Mouse (Mus musculus) intestine, embryonic 16.5 days (tissue): ENCODE measurements at regions not wholly inside any gene's neighbourhood (a gene's known extent, or its start where the extent isn't known, plus 50 kb on each side); places are given as distances from the start of the nearest gene placed in this dataset.

ENCODE experiments used
- ATAC-seq: fragments of 200-750 bp; cut with Nextera tagmentation; 2 replicates; pipeline ENCODE4 v1.8.0; 2017; ENCODE audit warnings: moderate TSS enrichment, moderate library complexity
- H3K27ac ChIP-seq: fragments of 300-500 bp; sonication (generic); 2 replicates; pipeline ENCODE4 v1.5.1; 2014; ENCODE audit warnings: mild to moderate bottlenecking, low read length
- H3K27me3 ChIP-seq: fragments of 300-500 bp; sonication (generic); replicated peaks from 2 replicates; pipeline ENCODE4 v1.6.1; 2014; ENCODE audit warnings: low read length, control low read depth, mixed read lengths; ENCODE audit not compliant: control insufficient read depth, insufficient read depth
- H3K36me3 ChIP-seq: fragments of 300-500 bp; sonication (generic); 2 replicates; pipeline ENCODE4 v1.6.1; 2014; ENCODE audit warnings: low read length, control low read depth; ENCODE audit not compliant: control insufficient read depth, insufficient read depth
- H3K4me1 ChIP-seq: fragments of 300-500 bp; sonication (generic); 2 replicates; pipeline ENCODE4 v1.6.1; 2014; ENCODE audit warnings: low read length, control low read depth, mixed read lengths; ENCODE audit not compliant: control insufficient read depth, insufficient read depth
- H3K4me2 ChIP-seq: fragments of 300-500 bp; sonication (generic); 2 replicates; pipeline ENCODE4 v1.6.1; 2014; ENCODE audit warnings: low read depth, low read length, control low read depth
- H3K4me3 ChIP-seq: fragments of 300-500 bp; sonication (generic); 2 replicates; pipeline ENCODE4 v1.5.1; 2014; ENCODE audit warnings: mild to moderate bottlenecking, low read length
- H3K9ac ChIP-seq: fragments of 300-500 bp; sonication (generic); 2 replicates; pipeline ENCODE4 v1.6.1; 2014; ENCODE audit warnings: low read depth, low read length
- H3K9me3 ChIP-seq: fragments of 300-500 bp; sonication (generic); 2 replicates; pipeline ENCODE4 v1.6.1; 2016; ENCODE audit warnings: low read length, control low read depth; ENCODE audit not compliant: control insufficient read depth
- WGBS: fragments of 180-500 bp; shearing (Covaris S2); extraction: QIAGEN DNeasy Blood & Tissue Kit; methylation state at CpG from one replicate; pipeline ENCODE4 v1.1.7; 2014; 5-methylcytosine and 5-hydroxymethylcytosine counted together

- no peak overlapping the region for H3K27ac ChIP-seq
- H3K4me2 ChIP-seq = no peak overlapping the region
- ATAC-seq = no peak
- H3K36me3 ChIP-seq = no peaks in the 10 kb centered on the region
- H3K9me3 ChIP-seq = no peaks in the 10 kb centered on the region
- no peaks in the 10 kb centered on the region for H3K27me3 ChIP-seq
- no peak overlapping the region for H3K4me3 ChIP-seq
- H3K9ac ChIP-seq = no peak overlapping the region
- no peaks in the 10 kb centered on the region for H3K4me1 ChIP-seq
These were observed 109.7 kb upstream of the Sp4 start for GRCm38 (mm10) chr12:118410917-118411316.

GRCm38 (mm10) chr12:118405135-118405534 is 103.9 kb upstream of the Sp4 start:
- Histone ChIP-seq H3K36me3 (no peaks in the 10 kb centered on the region), H3K27me3 (no peaks in the 10 kb centered on the region), H3K4me2 (no peak overlapping the region), H3K4me1 (0 out of 2 replicates have a peak, but pooled peaks cover 4% of the 10 kb centered on the region), H3K27ac (no peak overlapping the region), H3K9me3 (no peaks in the 10 kb centered on the region), H3K9ac (no peak overlapping the region), H3K4me3 (no peak overlapping the region)
- no peak for ATAC-seq

GRCm38 (mm10) chr12:118404171-118404570 is 102.9 kb upstream of the Sp4 start:
- H3K27me3 ChIP-seq = no peaks in the 10 kb centered on the region
- H3K9ac ChIP-seq = no peak overlapping the region
- 71% methylated on average over 5 of the region's 5 CpGs for WGBS
- H3K4me3 ChIP-seq = no peak overlapping the region
- 0 out of 2 replicates have a peak, but pooled peaks cover 4% of the 10 kb centered on the region for H3K4me1 ChIP-seq
- H3K9me3 ChIP-seq = no peaks in the 10 kb centered on the region
- ATAC-seq = no peak
- no peak overlapping the region for H3K27ac ChIP-seq
- H3K4me2 ChIP-seq = no peak overlapping the region
- H3K36me3 ChIP-seq = no peaks in the 10 kb centered on the region

DNA sequence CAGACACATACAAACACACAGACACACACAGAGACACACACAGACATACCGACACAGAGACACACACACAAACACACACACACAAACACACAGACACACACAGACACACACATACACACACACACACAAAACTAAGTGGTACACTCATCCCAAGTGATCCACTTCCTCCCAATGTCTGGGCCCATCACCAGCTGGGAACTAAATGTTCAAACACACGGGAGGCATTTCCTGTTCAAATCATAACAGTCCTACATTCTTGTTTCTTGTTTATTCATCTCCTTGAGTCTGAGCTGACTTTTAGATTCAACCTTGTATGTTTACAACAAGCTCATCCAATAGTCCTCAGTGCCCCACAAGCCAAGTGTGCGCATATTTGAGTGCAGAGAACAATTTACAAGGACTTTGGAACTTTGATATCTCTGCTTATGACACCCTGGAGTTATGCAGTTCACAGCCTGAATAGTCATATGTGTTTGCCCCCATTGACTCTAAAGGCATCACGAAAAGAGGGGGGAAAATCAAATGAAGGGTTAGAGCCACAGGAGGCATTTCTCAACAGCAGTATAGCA is 102.4 kb upstream of the Sp4 start:
- Histone ChIP-seq H3K4me1 (0 out of 2 replicates have a peak, but pooled peaks cover 4% of the 10 kb centered on the region), H3K4me3 (no peak overlapping the region), H3K9me3 (no peaks in the 10 kb centered on the region), H3K27me3 (no peaks in the 10 kb centered on the region), H3K36me3 (no peaks in the 10 kb centered on the region), H3K4me2 (no peak overlapping the region), H3K9ac (no peak overlapping the region), H3K27ac (no peak overlapping the region)
- WGBS = 48% methylated on average over 4 of the region's 4 CpGs
- ATAC-seq = peak; percentile 87

GRCm38 (mm10) chr12:118401377-118401776 is 100.1 kb upstream of the Sp4 start:
- Histone ChIP-seq H3K27ac (no peak overlapping the region), H3K36me3 (no peaks in the 10 kb centered on the region), H3K4me3 (no peak overlapping the region), H3K27me3 (no peaks in the 10 kb centered on the region), H3K9ac (no peak overlapping the region), H3K4me1 (0 out of 2 replicates have a peak, but pooled peaks cover 4% of the 10 kb centered on the region), H3K9me3 (no peaks in the 10 kb centered on the region), H3K4me2 (no peak overlapping the region)
- no peak for ATAC-seq

GRCm38 (mm10) chr12:118391654-118392053 is 90.4 kb upstream of the Sp4 start:
- no peak overlapping the region for H3K4me3 ChIP-seq
- no peak for ATAC-seq
- H3K9ac ChIP-seq = no peak overlapping the region
- no peaks in the 10 kb centered on the region for H3K27me3 ChIP-seq
- H3K4me2 ChIP-seq = no peak overlapping the region
- H3K36me3 ChIP-seq = no peaks in the 10 kb centered on the region
- no peaks in the 10 kb centered on the region for H3K4me1 ChIP-seq
- no peak overlapping the region for H3K27ac ChIP-seq
- no peaks in the 10 kb centered on the region for H3K9me3 ChIP-seq

GRCm38 (mm10) chr12:118381013-118381412 is 79.8 kb upstream of the Sp4 start:
- Histone ChIP-seq H3K27me3 (no peaks in the 10 kb centered on the region), H3K9me3 (no peaks in the 10 kb centered on the region), H3K4me1 (no peaks in the 10 kb centered on the region), H3K27ac (no peak overlapping the region), H3K4me2 (no peak overlapping the region), H3K36me3 (no peaks in the 10 kb centered on the region), H3K9ac (no peak overlapping the region), H3K4me3 (no peak overlapping the region)
- 85% methylated on average over 3 of the region's 3 CpGs for WGBS
- ATAC-seq = peak; percentile 65

DNA sequence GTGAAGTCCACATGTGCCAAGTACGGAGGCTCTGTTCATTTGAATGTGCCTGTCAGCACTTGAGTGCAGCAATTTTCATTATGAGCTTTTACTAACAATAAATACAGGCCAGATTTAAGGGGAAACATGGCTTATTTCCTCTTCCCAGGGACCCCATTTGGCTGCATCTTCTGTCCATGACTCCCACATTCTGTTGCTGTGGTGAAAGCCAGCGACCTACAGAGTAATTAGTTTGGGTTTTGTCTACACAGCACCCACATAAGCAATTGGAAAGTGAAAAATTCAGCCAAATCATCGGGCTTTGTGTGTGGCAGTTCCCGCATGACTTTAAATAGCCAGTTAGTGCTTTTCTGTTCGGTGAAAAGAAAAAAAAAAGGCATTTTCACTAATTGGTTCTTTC is 76.7 kb upstream of the Sp4 start:
- no peak for ATAC-seq
- 75% methylated on average over 5 of the region's 5 CpGs for WGBS
- H3K9me3 ChIP-seq = no peaks in the 10 kb centered on the region

DNA sequence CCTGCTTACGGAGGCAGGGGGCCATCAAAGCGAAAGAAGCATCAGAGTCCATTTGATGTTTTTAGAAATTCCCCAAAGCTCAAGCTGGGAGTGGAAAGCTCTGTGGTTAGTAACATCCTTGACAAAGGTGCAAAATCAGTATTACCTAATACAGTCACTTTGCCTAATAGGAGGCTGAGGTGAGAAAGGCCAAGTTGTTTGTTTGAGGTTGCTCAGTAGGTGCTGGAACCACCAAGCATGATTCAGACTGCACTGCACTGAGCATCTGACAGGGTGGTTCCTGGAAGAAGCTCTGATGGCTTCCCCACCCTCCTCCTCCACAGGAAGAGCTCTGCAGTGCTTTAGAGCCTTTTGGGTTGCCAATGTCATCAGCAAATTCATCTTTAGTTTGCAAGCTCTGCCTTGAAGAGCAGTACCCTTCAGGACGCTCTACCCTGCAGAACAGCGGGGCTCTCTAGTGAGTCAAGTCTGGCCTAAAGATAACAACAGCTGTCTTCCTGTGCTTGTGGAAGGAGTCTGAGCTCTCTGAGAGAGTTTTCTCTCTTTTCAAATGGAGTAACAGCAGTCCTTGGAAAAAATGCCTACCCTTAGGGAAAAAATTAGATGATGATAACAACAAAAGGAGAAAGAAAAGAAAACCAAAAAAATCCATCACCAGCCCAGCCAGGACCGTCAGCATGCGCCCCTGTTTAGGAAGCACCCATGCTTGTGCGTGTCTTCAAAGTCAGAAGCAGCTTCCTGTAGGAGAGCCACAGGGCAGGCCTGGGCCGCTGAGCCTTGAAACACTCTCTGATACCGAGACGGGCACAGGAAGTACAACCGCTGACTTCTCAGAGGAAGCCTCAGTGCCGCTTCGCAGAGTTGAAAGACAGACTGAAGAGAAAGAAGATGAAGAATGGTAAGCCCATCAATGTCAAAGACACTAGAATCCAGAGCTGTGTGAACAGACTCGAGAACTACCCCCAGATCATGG is 75.6 kb upstream of the Sp4 start:
- Histone ChIP-seq H3K27me3 (no peaks in the 10 kb centered on the region), H3K4me2 (no peak overlapping the region), H3K27ac (no peak overlapping the region), H3K9me3 (no peaks in the 10 kb centered on the region), H3K9ac (no peak overlapping the region), H3K4me3 (no peak overlapping the region), H3K4me1 (no peaks in the 10 kb centered on the region), H3K36me3 (no peaks in the 10 kb centered on the region)
- WGBS = 77% methylated on average over 14 of the region's 14 CpGs
- no peak for ATAC-seq

More for the DNA sequence above, 76.7 kb upstream of the Sp4 start:
- Histone ChIP-seq H3K36me3 (no peaks in the 10 kb centered on the region), H3K27ac (no peak overlapping the region), H3K4me1 (no peaks in the 10 kb centered on the region), H3K27me3 (no peaks in the 10 kb centered on the region), H3K4me3 (no peak overlapping the region), H3K9ac (no peak overlapping the region), H3K4me2 (no peak overlapping the region)
